11 mouse cellular contexts compared by ENCODE assay signal in genomic region chr8:92839876-92840275, GRCm38 (mm10). TPM values are rescaled to one million over a fixed set of nuclear protein-coding genes. Genes with fewer than 3 reads are reported as not detected.
DNase-seq lines count a peak whose midpoint lies in the region; ATAC-seq lines count a peak whose summit lies in the region.
"Had no signal": no experiment of that assay in that cellular context is flagged by ENCODE, and none has a peak within 500 bp of the region (broad histone marks: within the 10 kb centered on the region; RNA-seq: fewer than 3 reads in every experiment).

No protein-coding gene starts in this region.

- H3K4me1 ChIP-seq in midbrain, embryonic 16.5 days (ENCODE audit: control insufficient read depth, insufficient read depth, low read length), result no peaks in the 10 kb centered on the region
- H3K4me1 ChIP-seq: forebrain, embryonic 10.5 days; hindbrain, embryonic 13.5 days had no signal

- WGBS in midbrain, embryonic 16.5 days, result 96% methylated on average over 7 of the region's 7 CpGs

- no peak overlapping the region for H3K27ac ChIP-seq in midbrain, embryonic 16.5 days (ENCODE audit: low read length)
- H3K27ac ChIP-seq: forebrain, embryonic 10.5 days; hindbrain, embryonic 13.5 days had no signal

- H3K27me3 ChIP-seq in midbrain, embryonic 16.5 days (ENCODE audit: control insufficient read depth, insufficient read depth, low read depth, low read length), result no peaks in the 10 kb centered on the region
- H3K27me3 ChIP-seq: hindbrain, embryonic 13.5 days had no signal

- no peaks in the 10 kb centered on the region for H3K36me3 ChIP-seq in midbrain, embryonic 16.5 days (ENCODE audit: control insufficient read depth, insufficient read depth, low read length)

- peak; percentile 67 for ATAC-seq in monocyte, adult 5-6 weeks (replicated peaks; ENCODE audit: insufficient number of reproducible peaks, low FRiP score, low TSS enrichment, poor library complexity, severe bottlenecking)
- ATAC-seq in midbrain, embryonic 16.5 days, result no peak

- H3K9ac ChIP-seq in midbrain, embryonic 16.5 days (ENCODE audit: low read depth, low read length), result no peak overlapping the region
- H3K9ac ChIP-seq: hindbrain, embryonic 13.5 days; lung, embryonic 14.5 days had no signal

- H3K9me3 ChIP-seq in midbrain, embryonic 16.5 days (replicated peaks; ENCODE audit: control insufficient read depth, low read length, poor library complexity, severe bottlenecking), result no peaks in the 10 kb centered on the region
- H3K9me3 ChIP-seq: forebrain, embryonic 10.5 days; hindbrain, embryonic 13.5 days had no signal

- no peak overlapping the region for H3K4me2 ChIP-seq in midbrain, embryonic 16.5 days (ENCODE audit: low read length)
- H3K4me2 ChIP-seq: hindbrain, embryonic 13.5 days; lung, embryonic 14.5 days had no signal

- H3K4me3 ChIP-seq in midbrain, embryonic 16.5 days (ENCODE audit: low read depth, low read length), result no peak overlapping the region
- H3K4me3 ChIP-seq: forebrain, embryonic 10.5 days; hindbrain, embryonic 13.5 days had no signal

- peak; percentile 36 for DNase-seq in adrenal gland, adult 8-10 months
- DNase-seq in adrenal gland, postnatal 4 days (ENCODE audit: low spot score in 2 of 2), result no peak
- peak; percentile 6 for DNase-seq in kidney, adult 9 months
- DNase-seq in kidney, postnatal 4 days, result no peak
- peak; percentile 72 to 80 for DNase-seq in lung, adult 18-20 months
- DNase-seq in frontal cortex, adult 2 months (ENCODE audit: extremely low spot score in 1 of 2, low spot score in 1 of 2), result no peak
- DNase-seq: lung, embryonic 14.5 days had no signal

RNA-seq across cellular contexts. Expression of gene Mmp2, which starts 12.8 kb away (rescaled TPM):
- total RNA-seq in adrenal gland, adult 8-10 months (2022), result 10 to 100 TPM; 17.9 to 57.2 (median 28.4) TPM
- total RNA-seq in adrenal gland, postnatal 4 days (2021), result 100 to 1,000 TPM; 103 to 107 TPM
- 0.32 TPM in 1 of 3 replicates, not detected in the others for total RNA-seq in monocyte, adult 5-6 weeks (2017)
- 2.4 and 2.8 TPM in 2 replicates for polyA plus RNA-seq in frontal cortex, adult 2 months (2012; rRNA removed)
- 17.7 and 17.8 TPM in 2 replicates for polyA plus RNA-seq in midbrain, embryonic 16.5 days (2015; fragmentation: Nextera tagmentation; extraction: Ambion mirVana)

RNA-seq across cellular contexts. Expression of gene Lpcat2, which starts 15.3 kb away (rescaled TPM):
- total RNA-seq in adrenal gland, adult 8-10 months (2022), result 10 to 100 TPM in 2 of 4 experiments, 1 to 10 TPM in 2; 2.8 to 21.3 (median 11.3) TPM
- total RNA-seq in adrenal gland, postnatal 4 days (2021), result 1 to 10 TPM; 5.5 to 6.9 TPM
- 58.6 to 98.4 TPM (median 96.3 TPM) in 3 replicates for total RNA-seq in monocyte, adult 5-6 weeks (2017)
- polyA plus RNA-seq in frontal cortex, adult 2 months (2012; rRNA removed), result 12.6 and 17.2 TPM in 2 replicates
- 8.5 and 10.4 TPM in 2 replicates for polyA plus RNA-seq in midbrain, embryonic 16.5 days (2015; fragmentation: Nextera tagmentation; extraction: Ambion mirVana)

Comparison
In these comparisons a context has a peak if more than half of its experiments do, and no peak if none do; other contexts are left out.
1. DNase-seq: peak in adrenal gland, adult 8-10 months (single experiment), kidney, adult 9 months (single experiment) and lung, adult 18-20 months (2 of 2); none in adrenal gland, postnatal 4 days (0 of 2), kidney, postnatal 4 days (0 of 2) and frontal cortex, adult 2 months (0 of 2).
2. RNA of gene Mmp2, which starts 12.8 kb away (total RNA-seq): 103 to 107 TPM in adrenal gland, postnatal 4 days and 17.9 to 57.2 TPM in adrenal gland, adult 8-10 months; 0.32 TPM in monocyte, adult 5-6 weeks; every median in the first group is over 10 times any median in the second.